Mouse (Mus musculus) kidney, embryonic 16.5 days (tissue): Measurements from ENCODE around the gene Prss46. TPM values are rescaled to one million over a fixed set of nuclear protein-coding genes. Genes with fewer than 3 reads are reported as not detected.
"Not testable (repeated sequence)": the region's sequence is repeated elsewhere in the genome, so short reads cannot be mapped to it uniquely, and the experiment has no call there.

Experiments used
- ATAC-seq: fragments of 200-750 bp; cut with Nextera tagmentation; 2 replicates; pipeline ENCODE4 v1.8.0; 2017; ENCODE audit warnings: moderate TSS enrichment; ENCODE audit not compliant: low FRiP score, low TSS enrichment
- H3K27ac ChIP-seq: fragments of 300-500 bp; sonication (generic); 2 replicates; pipeline ENCODE4 v1.5.1; 2014; ENCODE audit warnings: low read length
- H3K27me3 ChIP-seq: fragments of 300-500 bp; sonication (generic); 2 replicates; pipeline ENCODE4 v1.6.1; 2014; ENCODE audit warnings: low read length, control low read depth, mixed read lengths; ENCODE audit not compliant: insufficient read depth
- H3K36me3 ChIP-seq: fragments of 300-500 bp; sonication (generic); 2 replicates; pipeline ENCODE4 v1.6.1; 2014; ENCODE audit warnings: low read length, control low read depth, mixed read lengths; ENCODE audit not compliant: insufficient read depth
- H3K4me1 ChIP-seq: fragments of 300-500 bp; sonication (generic); 2 replicates; pipeline ENCODE4 v1.6.1; 2014; ENCODE audit warnings: low read length, control low read depth, mixed read lengths; ENCODE audit not compliant: insufficient read depth
- H3K4me2 ChIP-seq: fragments of 300-500 bp; sonication (generic); replicated peaks from 2 replicates; pipeline ENCODE4 v1.6.1; 2014; ENCODE audit warnings: low read depth, low read length
- H3K4me3 ChIP-seq: fragments of 300-500 bp; sonication (generic); 2 replicates; pipeline ENCODE4 v1.5.1; 2014; ENCODE audit warnings: mild to moderate bottlenecking, low read length
- H3K9ac ChIP-seq: fragments of 300-500 bp; sonication (generic); replicated peaks from 2 replicates; pipeline ENCODE4 v1.6.1; 2014; ENCODE audit warnings: low read length
- H3K9me3 ChIP-seq: fragments of 300-500 bp; sonication (generic); 2 replicates; pipeline ENCODE4 v1.6.1; 2016; ENCODE audit warnings: low read length, control low read depth
- WGBS: fragments of 180-500 bp; shearing (Covaris S2); extraction: QIAGEN DNeasy Blood & Tissue Kit; methylation state at CpG from one replicate; pipeline ENCODE4 v1.1.7; 2014; 5-methylcytosine and 5-hydroxymethylcytosine counted together
- polyA plus RNA-seq: library from polyadenylated mRNA; unstranded; fragments of >200 nt; fragmentation: Nextera tagmentation; extraction: Ambion mirVana; gene quantifications from 2 replicates; pipeline ENCODE4 v1.2.1, GENCODE M21; 2015

The Prss46 gene
- not detected in 2 replicates for polyA plus RNA-seq

- 81% methylated on average over 10 of the region's 10 CpGs for WGBS
- ATAC-seq: no peak
- H3K4me1 ChIP-seq: peaks cover 10% of the 10 kb centered on the region
Observed at GRCm38 (mm10) chr9:110844206-110844605, at the start of gene Prss46. Gene Prss46, plus strand, starts transcription at chr9:110844506.

GRCm38 (mm10) chr9:110797013-110797412, 47.3 kb upstream of the Prss46 start:
- 80% methylated on average over 10 of the region's 10 CpGs for WGBS
- H3K4me2 ChIP-seq: no peak overlapping the region
- ATAC-seq: no peak
- H3K27ac ChIP-seq: no peak overlapping the region
- no peak overlapping the region for H3K4me3 ChIP-seq
- no peaks in the 10 kb centered on the region for H3K27me3 ChIP-seq
- H3K9ac ChIP-seq: no peak overlapping the region
- H3K4me1 ChIP-seq: no peaks in the 10 kb centered on the region
- no peaks in the 10 kb centered on the region for H3K36me3 ChIP-seq
- no peaks in the 10 kb centered on the region for H3K9me3 ChIP-seq

More at GRCm38 (mm10) chr9:110844206-110844605, at the start of gene Prss46:
- H3K27me3 ChIP-seq: no peaks in the 10 kb centered on the region
- H3K36me3 ChIP-seq: no peaks in the 10 kb centered on the region
- no peak within 1 kb of the TSS for H3K27ac ChIP-seq
- H3K4me3 ChIP-seq: no peak within 1 kb of the TSS
- no peaks in the 10 kb centered on the region for H3K9me3 ChIP-seq
- H3K9ac ChIP-seq: no peak within 1 kb of the TSS
- H3K4me2 ChIP-seq: no peak within 1 kb of the TSS

DNA sequence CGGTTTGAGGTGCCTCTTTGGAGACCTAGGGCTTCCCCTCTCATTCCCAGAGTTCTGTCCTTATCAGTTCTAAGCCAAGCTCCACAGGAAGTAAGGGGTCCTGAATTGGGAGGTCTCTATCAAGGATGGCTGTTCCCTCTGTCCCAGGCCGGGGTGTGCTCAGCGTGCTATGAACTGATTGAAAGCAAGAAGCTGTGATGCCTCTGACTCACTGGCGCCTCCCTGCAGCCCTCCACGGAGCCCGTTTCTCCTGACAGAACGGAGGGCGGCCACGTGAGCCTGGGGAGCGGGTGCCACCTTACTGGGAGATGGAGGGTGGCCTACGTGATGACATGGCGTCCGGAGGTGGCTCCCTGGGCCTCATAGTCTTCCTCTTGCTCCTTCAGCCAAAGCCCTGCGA, 46.4 kb upstream of the Prss46 start, which contains the start of gene Prss42:
Gene Prss42, plus strand, starts transcription at position 301 of the 400 bp plus-strand sequence.
- Histone ChIP-seq H3K4me2 (no peak within 1 kb of the TSS), H3K4me1 (no peaks in the 10 kb centered on the region), H3K27ac (no peak within 1 kb of the TSS), H3K9ac (no peak within 1 kb of the TSS), H3K4me3 (no peak within 1 kb of the TSS), H3K36me3 (no peaks in the 10 kb centered on the region), H3K27me3 (no peaks in the 10 kb centered on the region), H3K9me3 (no peaks in the 10 kb centered on the region)
- ATAC-seq: no peak
- WGBS: 93% methylated on average over 14 of the region's 14 CpGs

DNA sequence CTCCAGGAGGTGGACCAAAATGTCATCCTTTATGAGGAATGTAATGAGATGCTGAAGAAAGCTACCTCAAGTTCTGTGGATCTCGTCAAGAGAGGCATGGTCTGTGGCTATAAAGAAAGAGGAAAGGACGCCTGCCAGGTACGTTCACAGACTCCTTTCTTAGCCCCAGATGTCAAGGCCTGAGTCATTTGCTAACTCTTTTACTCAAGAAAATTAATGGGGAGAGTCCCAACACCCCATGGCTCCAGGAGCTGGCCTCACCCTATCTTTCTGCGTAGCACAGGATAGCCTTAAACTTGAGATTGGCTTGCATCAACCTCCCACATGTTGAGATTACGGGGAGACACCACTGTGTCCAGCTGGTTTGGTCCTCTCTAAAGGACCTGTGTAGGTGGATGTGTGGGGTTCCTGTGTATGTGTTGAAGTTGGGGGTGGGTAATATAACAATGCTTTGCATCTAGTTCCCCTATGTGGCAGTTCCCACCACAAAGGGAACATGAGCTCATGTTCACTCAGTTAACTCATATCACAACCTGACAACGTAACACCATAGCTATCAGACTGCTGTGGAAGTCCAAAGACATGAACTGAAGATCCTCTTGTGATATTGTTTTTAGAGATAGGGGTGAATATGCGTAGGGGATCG, 43.3 kb upstream of the Prss46 start:
- Histone ChIP-seq H3K9ac (no peak overlapping the region), H3K9me3 (no peaks in the 10 kb centered on the region), H3K36me3 (no peaks in the 10 kb centered on the region), H3K4me1 (no peaks in the 10 kb centered on the region), H3K4me2 (no peak overlapping the region), H3K4me3 (no peak overlapping the region), H3K27ac (no peak overlapping the region), H3K27me3 (no peaks in the 10 kb centered on the region)
- ATAC-seq: no peak
- 89% methylated on average over 8 of the region's 8 CpGs for WGBS

DNA sequence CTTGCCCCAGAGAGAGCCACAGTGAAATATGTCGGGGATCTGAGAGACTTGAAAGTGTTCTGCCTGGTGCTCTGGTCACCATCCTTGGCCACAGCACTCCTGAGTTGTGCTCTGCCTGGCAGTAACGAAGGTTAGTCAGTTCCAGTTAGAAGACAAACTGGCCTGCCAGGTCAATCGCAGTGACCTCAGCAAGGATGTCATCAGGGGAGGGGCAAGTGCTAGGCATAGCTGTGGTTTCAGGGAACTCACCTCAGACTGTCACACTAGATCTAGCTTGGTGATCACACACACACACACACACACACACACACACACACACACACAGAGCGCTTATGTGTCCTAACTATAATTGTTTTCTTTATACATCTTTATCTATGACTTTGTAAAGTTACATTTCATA, 41.0 kb upstream of the Prss46 start:
- no peak overlapping the region for H3K4me3 ChIP-seq
- no peaks in the 10 kb centered on the region for H3K27me3 ChIP-seq
- no peaks in the 10 kb centered on the region for H3K4me1 ChIP-seq
- H3K9me3 ChIP-seq: no peaks in the 10 kb centered on the region
- no peak for ATAC-seq
- no peak overlapping the region for H3K4me2 ChIP-seq
- H3K27ac ChIP-seq: no peak overlapping the region
- WGBS: 62% methylated on average over 4 of the region's 4 CpGs
- no peaks in the 10 kb centered on the region for H3K36me3 ChIP-seq
- no peak overlapping the region for H3K9ac ChIP-seq

- Histone ChIP-seq H3K4me2 (no peak overlapping the region), H3K27ac (no peak overlapping the region), H3K36me3 (no peaks in the 10 kb centered on the region), H3K9ac (no peak overlapping the region), H3K9me3 (no peaks in the 10 kb centered on the region), H3K4me1 (no peaks in the 10 kb centered on the region), H3K4me3 (no peak overlapping the region), H3K27me3 (no peaks in the 10 kb centered on the region)
- 81% methylated on average over 4 of the region's 4 CpGs for WGBS
- ATAC-seq: no peak
Observed at GRCm38 (mm10) chr9:110810051-110810450, 34.3 kb upstream of the Prss46 start.

- Histone ChIP-seq H3K36me3 (no peaks in the 10 kb centered on the region), H3K27me3 (no peaks in the 10 kb centered on the region), H3K9me3 (no peaks in the 10 kb centered on the region), H3K4me3 (no peak within 1 kb of the TSS), H3K27ac (no peak within 1 kb of the TSS), H3K4me2 (no peak within 1 kb of the TSS), H3K4me1 (no peaks in the 10 kb centered on the region), H3K9ac (no peak within 1 kb of the TSS)
- ATAC-seq: no peak
- 56% methylated on average over 18 of the region's 18 CpGs for WGBS
Observed at GRCm38 (mm10) chr9:110813789-110814188, 30.5 kb upstream of the Prss46 start, which contains the start of gene Prss44. Gene Prss44, plus strand, starts transcription at chr9:110813994.

DNA sequence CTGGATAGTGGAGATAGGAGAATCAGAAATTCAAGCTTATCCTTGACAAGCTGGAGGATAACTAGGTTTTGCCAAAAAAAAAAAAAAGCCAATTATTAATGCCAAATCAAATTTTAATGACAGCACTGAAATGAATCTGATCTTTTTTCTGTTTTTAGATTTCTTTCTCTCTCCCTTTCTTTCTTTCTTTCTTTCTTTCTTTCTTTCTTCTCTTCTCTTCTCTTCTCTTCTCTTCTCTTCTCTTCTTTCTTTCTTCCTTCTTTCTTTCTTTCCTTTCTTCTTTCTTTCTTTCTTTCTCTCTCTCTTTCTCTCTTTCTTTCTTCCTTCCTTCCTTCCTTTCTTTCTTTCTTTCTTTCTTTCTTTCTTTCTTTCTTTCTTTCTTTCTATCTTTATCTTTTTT, 23.8 kb upstream of the Prss46 start:
- not testable (repeated sequence) for H3K4me3 ChIP-seq, H3K36me3 ChIP-seq, H3K27me3 ChIP-seq, ATAC-seq, H3K9me3 ChIP-seq, H3K4me2 ChIP-seq, H3K9ac ChIP-seq, H3K27ac ChIP-seq, H3K4me1 ChIP-seq

GRCm38 (mm10) chr9:110821436-110821835, 22.9 kb upstream of the Prss46 start:
- no peaks in the 10 kb centered on the region for H3K27me3 ChIP-seq
- WGBS: 84% methylated on average over 7 of the region's 7 CpGs
- ATAC-seq: no peak
- H3K9ac ChIP-seq: no peak overlapping the region
- H3K36me3 ChIP-seq: no peaks in the 10 kb centered on the region
- H3K9me3 ChIP-seq: no peaks in the 10 kb centered on the region
- no peaks in the 10 kb centered on the region for H3K4me1 ChIP-seq
- H3K4me3 ChIP-seq: no peak overlapping the region
- no peak overlapping the region for H3K27ac ChIP-seq
- H3K4me2 ChIP-seq: no peak overlapping the region

- H3K4me3 ChIP-seq: no peak overlapping the region
- H3K27ac ChIP-seq: no peak overlapping the region
- WGBS: 78% methylated on average over 4 of the region's 4 CpGs
- no peaks in the 10 kb centered on the region for H3K27me3 ChIP-seq
- ATAC-seq: no peak
- H3K9ac ChIP-seq: no peak overlapping the region
- H3K9me3 ChIP-seq: no peaks in the 10 kb centered on the region
- H3K36me3 ChIP-seq: no peaks in the 10 kb centered on the region
- H3K4me2 ChIP-seq: no peak overlapping the region
- H3K4me1 ChIP-seq: no peaks in the 10 kb centered on the region
Observed at GRCm38 (mm10) chr9:110825426-110825825, 18.9 kb upstream of the Prss46 start.
